Mouse (Mus musculus) liver, embryonic 14.5 days (tissue): Measurements from ENCODE around the gene Dstn.

Source experiments
- CTCF ChIP-seq: IDR thresholded peaks from 2 replicates; pipeline ENCODE4 v1.5.1; 2016; ENCODE audit warnings: antibody characterized with exemption, low read depth, control low read depth
- EP300 ChIP-seq: IDR thresholded peaks from 2 replicates; pipeline ENCODE4 v1.6.1; 2016; ENCODE audit warnings: antibody characterized with exemption, low read depth

DNA sequence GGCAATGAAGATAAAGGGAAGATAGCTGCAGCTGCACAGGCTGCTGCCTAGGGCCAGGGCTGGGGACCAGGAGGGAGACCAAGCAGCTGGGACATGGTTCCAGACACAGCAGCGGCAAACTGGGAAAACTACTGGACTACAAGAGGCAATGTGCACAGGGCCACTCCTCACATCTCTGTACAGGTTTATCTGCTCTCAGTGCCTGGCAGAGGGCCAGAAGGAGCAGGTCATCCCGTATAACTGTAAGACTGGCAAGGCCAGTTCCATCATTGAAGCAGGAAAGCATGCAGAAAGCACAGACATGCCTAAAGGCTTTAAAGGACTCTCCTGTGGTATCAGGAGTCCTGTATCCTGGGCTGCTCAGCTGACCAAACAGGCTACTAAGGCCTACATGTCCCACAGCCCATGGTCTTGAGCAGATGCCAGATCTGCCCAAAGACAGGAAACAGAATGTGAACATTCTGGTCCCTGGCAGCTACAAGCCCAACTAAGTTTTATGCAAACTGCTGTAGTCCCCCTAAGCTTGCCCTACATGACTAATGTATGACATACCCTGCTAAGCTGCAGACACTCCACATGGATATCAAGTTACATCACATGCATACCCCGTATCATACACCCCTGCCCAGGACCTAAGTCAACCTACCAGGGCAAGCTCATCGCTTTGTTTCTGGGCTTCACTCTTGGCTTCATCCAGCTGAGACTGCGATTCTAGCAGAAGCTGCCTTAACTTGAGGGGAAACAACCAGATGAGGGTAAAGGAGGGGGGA is 36.6 kb downstream of the Dstn start:
- no peak for TF ChIP-seq EP300
- no peak for TF ChIP-seq CTCF
